Mouse (Mus musculus): ENCODE data around the gene 9130230L23Rik. TPM values are rescaled to one million over a fixed set of nuclear protein-coding genes. Genes with fewer than 3 reads are reported as not detected.

9130230L23Rik gene
- polyA plus RNA-seq, 1 experiment from 2014 or later, result 0.45 TPM

- Histone ChIP-seq H3K9me3 (ENCODE audit: control insufficient read depth, low read length) (no peaks in the 10 kb centered on the region), H3K4me3 (ENCODE audit: low read depth, low read length) (no peak overlapping the region), H3K27ac (replicated peaks; ENCODE audit: low read depth, low read length) (no peak overlapping the region), H3K4me2 (ENCODE audit: low read depth, low read length) (no peak overlapping the region), H3K27me3 (replicated peaks; ENCODE audit: control insufficient read depth, insufficient read depth, low read length) (no peaks in the 10 kb centered on the region), H3K9ac (ENCODE audit: low read depth, low read length) (no peak overlapping the region), H3K36me3 (ENCODE audit: control insufficient read depth, insufficient read depth, low read length) (no peaks in the 10 kb centered on the region), H3K4me1 (ENCODE audit: control insufficient read depth, insufficient read depth, low read length) (no peaks in the 10 kb centered on the region)
- ATAC-seq (ENCODE audit: low read depth), result no peak
- WGBS, result 56% methylated on average over 12 of the region's 12 CpGs
- no peak for DNase-seq (ENCODE audit: low spot score)
Observed at GRCm38 (mm10) chr5:65967091-65967490, 37.0 kb downstream of the 9130230L23Rik start.

- WGBS, result 19% methylated on average over 7 of the region's 7 CpGs
- Histone ChIP-seq H3K4me2 (ENCODE audit: low read depth, low read length) (no peak overlapping the region), H3K27ac (replicated peaks; ENCODE audit: low read depth, low read length) (no peak overlapping the region), H3K4me3 (ENCODE audit: low read depth, low read length) (no peak overlapping the region), H3K4me1 (ENCODE audit: control insufficient read depth, insufficient read depth, low read length) (no peaks in the 10 kb centered on the region), H3K27me3 (replicated peaks; ENCODE audit: control insufficient read depth, insufficient read depth, low read length) (no peaks in the 10 kb centered on the region), H3K36me3 (ENCODE audit: control insufficient read depth, insufficient read depth, low read length) (no peaks in the 10 kb centered on the region), H3K9ac (ENCODE audit: low read depth, low read length) (no peak overlapping the region), H3K9me3 (ENCODE audit: control insufficient read depth, low read length) (no peaks in the 10 kb centered on the region)
- DNase-seq (ENCODE audit: low spot score) (peak; percentile 69), ATAC-seq (ENCODE audit: low read depth) (peak; percentile 92)
Observed at GRCm38 (mm10) chr5:65965771-65966279, 38.3 kb downstream of the 9130230L23Rik start.

- ATAC-seq (ENCODE audit: low read depth) (no peak), DNase-seq (ENCODE audit: low spot score) (no peak)
- 80% methylated on average over 5 of the region's 5 CpGs for WGBS
- Histone ChIP-seq H3K36me3 (ENCODE audit: control insufficient read depth, insufficient read depth, low read length) (no peaks in the 10 kb centered on the region), H3K4me2 (ENCODE audit: low read depth, low read length) (no peak overlapping the region), H3K27ac (replicated peaks; ENCODE audit: low read depth, low read length) (no peak overlapping the region), H3K27me3 (replicated peaks; ENCODE audit: control insufficient read depth, insufficient read depth, low read length) (no peaks in the 10 kb centered on the region), H3K4me1 (ENCODE audit: control insufficient read depth, insufficient read depth, low read length) (no peaks in the 10 kb centered on the region), H3K4me3 (ENCODE audit: low read depth, low read length) (no peak overlapping the region), H3K9me3 (ENCODE audit: control insufficient read depth, low read length) (no peaks in the 10 kb centered on the region), H3K9ac (ENCODE audit: low read depth, low read length) (no peak overlapping the region)
Observed at GRCm38 (mm10) chr5:65963291-65963690, 40.8 kb downstream of the 9130230L23Rik start.

GRCm38 (mm10) chr5:65960597-65960950 is 43.5 kb downstream of the 9130230L23Rik start:
- no peak overlapping the region for H3K9ac ChIP-seq (ENCODE audit: low read depth, low read length)
- DNase-seq (ENCODE audit: low spot score), result no peak
- H3K9me3 ChIP-seq (ENCODE audit: control insufficient read depth, low read length), result no peaks in the 10 kb centered on the region
- no peak for ATAC-seq (ENCODE audit: low read depth)
- H3K27ac ChIP-seq (replicated peaks; ENCODE audit: low read depth, low read length), result no peak overlapping the region
- H3K36me3 ChIP-seq (ENCODE audit: control insufficient read depth, insufficient read depth, low read length), result no peaks in the 10 kb centered on the region
- no peak overlapping the region for H3K4me2 ChIP-seq (ENCODE audit: low read depth, low read length)
- H3K4me3 ChIP-seq (ENCODE audit: low read depth, low read length), result no peak overlapping the region
- H3K4me1 ChIP-seq (ENCODE audit: control insufficient read depth, insufficient read depth, low read length), result no peaks in the 10 kb centered on the region
- WGBS, result 88% methylated on average over 11 of the region's 11 CpGs
- no peaks in the 10 kb centered on the region for H3K27me3 ChIP-seq (replicated peaks; ENCODE audit: control insufficient read depth, insufficient read depth, low read length)

GRCm38 (mm10) chr5:65959893-65960596 is 44.0 kb downstream of the 9130230L23Rik start:
- DNase-seq (ENCODE audit: low spot score) (no peak), ATAC-seq (ENCODE audit: low read depth) (no peak)
- Histone ChIP-seq H3K4me3 (ENCODE audit: low read depth, low read length) (no peak overlapping the region), H3K36me3 (ENCODE audit: control insufficient read depth, insufficient read depth, low read length) (no peaks in the 10 kb centered on the region), H3K9me3 (ENCODE audit: control insufficient read depth, low read length) (no peaks in the 10 kb centered on the region), H3K4me2 (ENCODE audit: low read depth, low read length) (no peak overlapping the region), H3K27me3 (replicated peaks; ENCODE audit: control insufficient read depth, insufficient read depth, low read length) (no peaks in the 10 kb centered on the region), H3K27ac (replicated peaks; ENCODE audit: low read depth, low read length) (no peak overlapping the region), H3K9ac (ENCODE audit: low read depth, low read length) (no peak overlapping the region), H3K4me1 (ENCODE audit: control insufficient read depth, insufficient read depth, low read length) (no peaks in the 10 kb centered on the region)
- WGBS, result 72% methylated on average over 5 of the region's 5 CpGs

GRCm38 (mm10) chr5:65958597-65958996 is 45.5 kb downstream of the 9130230L23Rik start:
- H3K9me3 ChIP-seq (ENCODE audit: control insufficient read depth, low read length), result no peaks in the 10 kb centered on the region
- no peak overlapping the region for H3K4me2 ChIP-seq (ENCODE audit: low read depth, low read length)
- no peak overlapping the region for H3K27ac ChIP-seq (replicated peaks; ENCODE audit: low read depth, low read length)
- no peak overlapping the region for H3K4me3 ChIP-seq (ENCODE audit: low read depth, low read length)
- no peaks in the 10 kb centered on the region for H3K4me1 ChIP-seq (ENCODE audit: control insufficient read depth, insufficient read depth, low read length)
- peak; percentile 65 for DNase-seq (ENCODE audit: low spot score)
- no peaks in the 10 kb centered on the region for H3K27me3 ChIP-seq (replicated peaks; ENCODE audit: control insufficient read depth, insufficient read depth, low read length)
- no peak overlapping the region for H3K9ac ChIP-seq (ENCODE audit: low read depth, low read length)
- 6% methylated on average over 4 of the region's 4 CpGs for WGBS
- H3K36me3 ChIP-seq (ENCODE audit: control insufficient read depth, insufficient read depth, low read length), result no peaks in the 10 kb centered on the region
- ATAC-seq (ENCODE audit: low read depth), result no peak

- Histone ChIP-seq H3K27me3 (replicated peaks; ENCODE audit: control insufficient read depth, insufficient read depth, low read length) (no peaks in the 10 kb centered on the region), H3K9ac (ENCODE audit: low read depth, low read length) (0 out of 2 replicates have a peak overlapping the region, but pooled peaks have one; percentile 21), H3K4me3 (ENCODE audit: low read depth, low read length) (peak overlapping the region; percentile 34), H3K36me3 (ENCODE audit: control insufficient read depth, insufficient read depth, low read length) (no peaks in the 10 kb centered on the region), H3K4me2 (ENCODE audit: low read depth, low read length) (peak overlapping the region; percentile 48), H3K9me3 (ENCODE audit: control insufficient read depth, low read length) (no peaks in the 10 kb centered on the region), H3K27ac (replicated peaks; ENCODE audit: low read depth, low read length) (no peak overlapping the region), H3K4me1 (ENCODE audit: control insufficient read depth, insufficient read depth, low read length) (no peaks in the 10 kb centered on the region)
- ATAC-seq (ENCODE audit: low read depth) (no peak), DNase-seq (ENCODE audit: low spot score) (no peak)
- WGBS, result 79% methylated on average over 9 of the region's 9 CpGs
Observed at GRCm38 (mm10) chr5:65956144-65957008, 47.7 kb downstream of the 9130230L23Rik start.

GRCm38 (mm10) chr5:65955343-65956143 is 48.5 kb downstream of the 9130230L23Rik start:
- Histone ChIP-seq H3K4me2 (ENCODE audit: low read depth, low read length) (peak overlapping the region; percentile 48), H3K27me3 (replicated peaks; ENCODE audit: control insufficient read depth, insufficient read depth, low read length) (no peaks in the 10 kb centered on the region), H3K4me1 (ENCODE audit: control insufficient read depth, insufficient read depth, low read length) (peaks cover 2% of the 10 kb centered on the region; the same call in 1 of the 2 replicates), H3K27ac (replicated peaks; ENCODE audit: low read depth, low read length) (no peak overlapping the region), H3K4me3 (ENCODE audit: low read depth, low read length) (peak overlapping the region; percentile 34), H3K9ac (ENCODE audit: low read depth, low read length) (0 out of 2 replicates have a peak overlapping the region, but pooled peaks have one; percentile 21), H3K9me3 (ENCODE audit: control insufficient read depth, low read length) (no peaks in the 10 kb centered on the region), H3K36me3 (ENCODE audit: control insufficient read depth, insufficient read depth, low read length) (no peaks in the 10 kb centered on the region)
- DNase-seq (ENCODE audit: low spot score) (peak; percentile 76), ATAC-seq (ENCODE audit: low read depth) (peak; percentile 45; the same call in 1 of the 2 replicates)
- WGBS, result 39% methylated on average over 23 of the region's 23 CpGs
